Mouse (Mus musculus) liver, adult 2 months (tissue): ENCODE measurements at regions not wholly inside any gene's neighbourhood (a gene's known extent, or its start where the extent isn't known, plus 50 kb on each side); places are given as distances from the start of the nearest gene placed in this dataset.

Experiments used
- DNase-seq: peaks from one replicate; pipeline ENCODE4 v3.0.0-alpha.2; 2011; ENCODE audit warnings: low read depth, low spot score; ENCODE audit errors: extremely low read depth
- H3K27ac ChIP-seq: fragments of 200-500 bp; replicated peaks from 2 replicates; pipeline ENCODE4 v1.5.1; 2012; ENCODE audit warnings: low read depth, mild to moderate bottlenecking, control low read depth, inconsistent platforms, low read length; ENCODE audit not compliant: insufficient read depth
- H3K27me3 ChIP-seq: fragments of 200-500 bp; 2 replicates; pipeline ENCODE4 v1.6.1; 2012; ENCODE audit warnings: mild to moderate bottlenecking, moderate library complexity, low read length, inconsistent platforms; ENCODE audit not compliant: control insufficient read depth, insufficient read depth
- H3K36me3 ChIP-seq: fragments of 200-500 bp; 2 replicates; pipeline ENCODE4 v1.6.1; 2012; ENCODE audit warnings: low read length, inconsistent platforms; ENCODE audit not compliant: control insufficient read depth, insufficient read depth
- H3K4me1 ChIP-seq: fragments of 200-500 bp; 2 replicates; pipeline ENCODE4 v1.6.1; 2011; ENCODE audit warnings: low read length; ENCODE audit not compliant: control insufficient read depth, insufficient read depth
- H3K4me3 ChIP-seq: fragments of 200-500 bp; 2 replicates; pipeline ENCODE4 v1.5.1; 2011; ENCODE audit warnings: low read depth, mild to moderate bottlenecking, control low read depth, low read length, moderate library complexity; ENCODE audit not compliant: insufficient read depth
- H3K79me2 ChIP-seq: fragments of 200-500 bp; 2 replicates; pipeline ENCODE4 v1.6.1; 2012; ENCODE audit warnings: inconsistent platforms, mild to moderate bottlenecking, low read length, moderate library complexity; ENCODE audit not compliant: control insufficient read depth, insufficient read depth
- H3K9ac ChIP-seq: fragments of 200-500 bp; 2 replicates; pipeline ENCODE4 v1.6.1; 2012; ENCODE audit warnings: low read depth, mild to moderate bottlenecking, control low read depth, inconsistent platforms, low read length
- CTCF ChIP-seq: fragments of 200-500 bp; IDR thresholded peaks from 2 replicates; pipeline ENCODE4 v1.5.1; 2011; ENCODE audit warnings: low read depth, low read length, control low read depth
- POLR2A ChIP-seq: fragments of 200-500 bp; IDR thresholded peaks from 2 replicates; pipeline ENCODE4 v1.6.1; 2011; ENCODE audit warnings: low read length, control low read depth; ENCODE audit not compliant: insufficient read depth; ENCODE audit errors: extremely low read depth
- WGBS: fragments of 180-500 bp; shearing (Covaris S2); methylation state at CpG from one replicate; pipeline ENCODE4 v1.1.7; 2018; 5-methylcytosine and 5-hydroxymethylcytosine counted together

DNA sequence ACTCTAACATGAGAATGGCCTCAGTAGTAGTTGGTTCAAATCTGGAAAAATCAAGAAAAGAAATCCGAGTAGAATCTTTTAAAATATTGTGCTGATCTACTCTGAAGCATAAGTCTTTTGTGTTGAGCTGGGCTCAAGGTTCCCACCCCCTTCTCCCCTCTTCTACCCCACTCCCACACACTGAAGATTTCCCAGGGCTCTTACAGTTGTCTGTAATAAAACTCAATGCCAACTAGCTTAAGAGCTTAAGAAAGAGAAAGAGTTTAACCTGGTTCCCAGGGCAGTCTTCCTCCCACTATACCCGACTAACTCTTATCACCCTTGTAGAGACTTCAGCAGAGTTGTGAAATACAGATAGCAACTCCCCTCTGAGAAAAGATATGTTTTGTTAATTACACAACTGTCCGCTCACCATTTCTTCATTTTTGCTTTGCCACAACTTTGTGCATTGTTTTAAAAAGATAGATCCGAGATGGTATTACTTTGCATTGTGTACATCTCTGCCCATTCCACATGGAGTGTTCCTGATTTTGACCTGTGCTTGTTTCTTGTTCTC is 94.0 kb upstream of the Cpeb2 start:
- Histone ChIP-seq H3K79me2 (no peaks in the 10 kb centered on the region), H3K4me3 (no peak overlapping the region), H3K9ac (no peak overlapping the region), H3K27me3 (no peaks in the 10 kb centered on the region), H3K4me1 (peaks cover 10% of the 10 kb centered on the region), H3K27ac (no peak overlapping the region), H3K36me3 (no peaks in the 10 kb centered on the region)
- WGBS, result 70% methylated on average over 4 of the region's 4 CpGs
- no peak for TF ChIP-seq CTCF
- TF ChIP-seq POLR2A, result no peak
- DNase-seq, result no peak

DNA sequence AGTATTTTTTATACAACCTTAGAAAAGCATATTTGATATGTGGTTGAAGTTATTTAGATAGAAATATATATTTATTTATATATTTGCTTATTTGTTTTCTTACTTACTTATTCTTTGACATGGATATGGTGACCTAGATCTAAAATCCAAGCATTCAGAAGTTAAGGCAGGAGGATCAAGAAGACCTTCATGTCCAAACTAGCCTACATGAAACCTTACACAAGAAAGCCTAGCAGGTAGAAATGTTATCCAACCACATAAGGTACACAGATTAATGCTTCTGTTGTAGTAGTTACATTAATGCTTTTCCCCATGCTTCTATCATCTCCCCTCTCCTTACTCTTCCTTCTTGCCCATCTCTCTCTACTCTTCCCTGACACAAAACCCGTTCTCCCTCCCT is 93.2 kb upstream of the Cpeb2 start:
- Histone ChIP-seq H3K27ac (no peak overlapping the region), H3K9ac (no peak overlapping the region), H3K27me3 (no peaks in the 10 kb centered on the region), H3K4me3 (no peak overlapping the region), H3K36me3 (no peaks in the 10 kb centered on the region), H3K4me1 (peaks cover 10% of the 10 kb centered on the region), H3K79me2 (no peaks in the 10 kb centered on the region)
- no peak for TF ChIP-seq CTCF
- TF ChIP-seq POLR2A, result no peak
- no peak for DNase-seq
- WGBS, result 84% methylated on average over 1 of the region's 1 CpGs

DNA sequence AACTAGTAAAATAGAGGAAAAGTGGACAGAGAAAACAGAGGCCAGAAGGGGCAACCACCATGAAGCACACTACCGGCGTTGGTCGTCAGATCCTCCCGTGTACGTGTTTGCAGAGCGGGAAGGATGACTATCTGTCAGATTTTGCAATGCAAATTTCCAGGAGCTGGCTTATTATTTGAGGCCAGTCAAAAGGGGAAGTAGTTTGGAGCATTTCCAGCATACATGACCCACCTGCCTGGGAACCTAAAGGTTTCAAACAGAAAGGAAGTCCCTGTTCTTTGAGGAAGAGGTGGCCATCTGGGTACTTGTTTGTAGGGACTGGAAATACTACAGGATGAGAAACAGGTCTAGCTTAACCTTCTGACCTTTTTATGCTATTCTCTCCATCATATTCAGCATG is 87.0 kb upstream of the Cpeb2 start:
- 17% methylated on average over 6 of the region's 6 CpGs for WGBS
- Histone ChIP-seq H3K4me1 (0 out of 2 replicates have a peak, but pooled peaks cover 5% of the 10 kb centered on the region), H3K4me3 (no peak overlapping the region), H3K27ac (no peak overlapping the region), H3K79me2 (no peaks in the 10 kb centered on the region), H3K9ac (no peak overlapping the region), H3K36me3 (no peaks in the 10 kb centered on the region), H3K27me3 (no peaks in the 10 kb centered on the region)
- no peak for TF ChIP-seq CTCF
- TF ChIP-seq POLR2A, result no peak
- no peak for DNase-seq

DNA sequence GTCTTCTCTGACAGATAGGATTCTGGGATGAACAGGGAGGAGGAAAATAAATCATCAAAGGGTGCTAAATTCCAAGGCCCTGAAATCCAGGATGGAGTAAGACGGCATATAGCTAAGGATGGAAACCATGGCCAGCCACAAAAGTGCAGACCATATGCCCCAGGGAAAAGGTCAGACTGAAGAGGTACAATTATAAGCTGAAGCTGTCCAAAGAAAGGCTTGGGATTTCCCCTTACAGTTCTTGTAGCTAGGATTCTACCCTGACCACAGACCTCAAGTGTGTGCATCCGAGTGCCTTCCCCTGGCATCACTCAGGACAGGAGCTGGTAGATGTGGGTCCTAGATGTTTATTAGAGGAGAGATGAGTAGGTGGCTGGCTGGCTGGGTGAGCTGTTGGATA is 86.0 kb upstream of the Cpeb2 start:
- TF ChIP-seq CTCF, result no peak
- TF ChIP-seq POLR2A, result no peak
- DNase-seq, result no peak
- H3K4me3 ChIP-seq, result no peak overlapping the region
- WGBS, result 96% methylated on average over 2 of the region's 2 CpGs
- no peaks in the 10 kb centered on the region for H3K36me3 ChIP-seq
- H3K79me2 ChIP-seq, result no peaks in the 10 kb centered on the region
- H3K27me3 ChIP-seq, result no peaks in the 10 kb centered on the region
- no peak overlapping the region for H3K9ac ChIP-seq
- peaks cover 9% of the 10 kb centered on the region for H3K4me1 ChIP-seq
- no peak overlapping the region for H3K27ac ChIP-seq

DNA sequence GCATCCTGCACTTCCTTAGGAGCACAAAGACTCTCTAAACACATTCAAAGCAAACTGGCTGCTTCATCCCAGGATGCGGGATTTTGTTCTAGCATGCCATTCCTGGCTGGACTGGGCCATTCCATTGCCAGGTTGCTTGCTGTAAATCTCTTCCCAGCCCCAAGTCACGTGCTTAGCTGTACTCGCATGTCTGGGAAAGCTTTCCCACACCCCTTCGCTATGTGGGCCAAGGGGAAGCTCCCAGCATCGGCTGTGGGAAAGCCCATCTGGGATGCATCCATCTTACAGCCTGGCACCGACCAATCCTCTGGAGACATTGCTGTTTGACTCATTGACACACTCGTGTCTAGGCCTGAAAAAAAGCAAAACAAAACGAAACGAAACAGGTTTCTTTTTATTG is 84.5 kb upstream of the Cpeb2 start:
- H3K36me3 ChIP-seq, result no peaks in the 10 kb centered on the region
- no peak overlapping the region for H3K27ac ChIP-seq
- peaks cover 11% of the 10 kb centered on the region for H3K4me1 ChIP-seq
- no peak overlapping the region for H3K9ac ChIP-seq
- H3K79me2 ChIP-seq, result no peaks in the 10 kb centered on the region
- TF ChIP-seq POLR2A (no peak), CTCF (no peak)
- no peak for DNase-seq
- no peaks in the 10 kb centered on the region for H3K27me3 ChIP-seq
- 86% methylated on average over 9 of the region's 9 CpGs for WGBS
- H3K4me3 ChIP-seq, result no peak overlapping the region

DNA sequence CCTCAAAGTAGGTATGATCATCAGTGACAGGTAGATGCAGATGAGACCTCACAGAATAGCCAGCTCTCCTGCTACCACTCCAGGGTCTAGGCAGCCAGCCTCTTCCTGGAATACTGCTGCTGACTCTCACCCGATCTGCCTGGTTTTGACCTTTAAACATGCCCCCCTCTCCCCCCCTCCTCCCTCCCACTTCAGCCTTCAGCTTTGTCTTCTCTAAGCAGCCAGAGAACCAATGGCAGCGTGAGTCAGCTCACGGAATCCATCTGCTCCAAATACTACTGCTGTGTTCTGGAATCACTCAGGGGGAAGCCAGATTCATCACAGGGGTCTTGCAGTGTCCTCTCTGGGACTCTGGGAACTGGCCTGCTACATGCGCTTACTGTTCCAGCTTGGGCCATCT is 83.4 kb upstream of the Cpeb2 start:
- no peak for DNase-seq
- no peaks in the 10 kb centered on the region for H3K36me3 ChIP-seq
- no peaks in the 10 kb centered on the region for H3K79me2 ChIP-seq
- H3K27me3 ChIP-seq, result no peaks in the 10 kb centered on the region
- TF ChIP-seq CTCF, result no peak
- TF ChIP-seq POLR2A, result no peak
- WGBS, result 62% methylated on average over 4 of the region's 4 CpGs
- peaks cover 11% of the 10 kb centered on the region for H3K4me1 ChIP-seq
- no peak overlapping the region for H3K27ac ChIP-seq
- no peak overlapping the region for H3K9ac ChIP-seq
- no peak overlapping the region for H3K4me3 ChIP-seq
